Mouse (Mus musculus) urinary bladder, postnatal 25 days (tissue): ENCODE results near the gene Elp1.

Experiments
- DNase-seq: peaks from one replicate; pipeline ENCODE4 v3.0.0; 2022; ENCODE audit warnings: low spot score

Gene Elp1

GRCm38 (mm10) chr4:56702234-56702633, 99.9 kb downstream of the Elp1 start:
- no peak for DNase-seq
